Mouse (Mus musculus): ENCODE results near the gene Trio.

Gene Trio

GRCm38 (mm10) chr15:27801177-27801576 lies 224.5 kb downstream of the Trio start:
- peak; percentile 75 for DNase-seq (ENCODE audit: low read depth, low spot score)

GRCm38 (mm10) chr15:27797480-27798155 lies 228.0 kb downstream of the Trio start:
- peak; percentile 81 for DNase-seq (ENCODE audit: low read depth, low spot score)

DNA sequence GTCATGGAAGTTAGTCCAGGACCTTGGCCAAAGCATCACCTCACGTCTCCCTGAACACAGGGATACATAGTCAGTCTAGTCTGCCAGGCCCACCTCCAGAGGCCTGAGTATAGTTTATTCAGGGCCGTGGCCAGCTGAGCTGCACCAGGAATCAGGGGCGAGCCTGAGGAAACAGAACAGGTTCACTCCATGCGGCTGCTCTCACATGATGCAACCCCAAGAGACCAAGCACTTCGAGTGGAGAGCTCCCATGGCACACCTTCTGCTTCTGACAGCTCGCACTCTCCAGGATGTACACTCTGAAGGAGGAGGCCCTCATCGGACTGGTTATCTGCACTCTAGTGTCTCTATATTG lies 228.8 kb downstream of the Trio start:
- no peak for DNase-seq (ENCODE audit: low read depth, low spot score)

- DNase-seq (ENCODE audit: low read depth, low spot score), result no peak
Observed at GRCm38 (mm10) chr15:27795942-27796867, 229.4 kb downstream of the Trio start.

- DNase-seq (ENCODE audit: low read depth, low spot score), result no peak
Observed at GRCm38 (mm10) chr15:27793284-27793683, 232.4 kb downstream of the Trio start.

DNA sequence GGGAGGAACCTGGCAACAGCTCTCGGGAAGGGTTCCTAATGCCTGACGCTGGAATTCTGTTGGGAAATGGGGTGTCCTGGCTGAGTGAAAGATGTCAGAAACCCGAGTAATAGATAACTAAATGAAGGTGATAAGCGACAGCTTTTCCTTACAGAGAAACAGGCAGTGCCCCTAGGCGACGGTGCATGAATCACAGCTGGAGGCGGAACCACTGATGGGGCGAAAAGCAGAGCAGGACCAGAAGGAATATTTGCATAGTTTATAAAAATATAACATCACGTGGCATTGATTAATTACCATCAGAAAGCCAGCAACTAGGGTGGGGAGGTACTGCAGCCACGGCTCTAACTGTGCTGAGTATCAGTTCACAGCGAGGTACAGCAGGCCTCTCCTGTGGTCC lies 233.2 kb downstream of the Trio start:
- DNase-seq (ENCODE audit: low read depth, low spot score), result peak; percentile 79

DNA sequence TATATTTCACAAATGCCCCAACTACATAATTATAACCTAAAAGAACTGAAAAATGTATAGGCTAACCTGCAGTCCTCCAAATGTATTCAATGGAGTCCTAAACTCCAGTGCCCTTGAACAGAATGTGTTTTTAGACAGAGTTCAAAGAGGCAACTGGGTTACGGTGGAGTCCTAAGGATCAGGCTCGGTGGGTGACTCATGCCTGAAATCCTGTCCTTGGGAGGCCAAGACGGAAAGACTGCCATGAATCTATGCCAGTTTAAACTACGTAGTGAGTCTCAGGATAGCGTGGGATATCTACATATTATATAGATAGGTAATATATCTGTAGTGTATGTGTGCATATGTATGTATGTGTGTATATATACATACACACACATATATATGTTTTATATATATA lies 234.5 kb downstream of the Trio start:
- DNase-seq (ENCODE audit: low read depth, low spot score), result no peak

DNA sequence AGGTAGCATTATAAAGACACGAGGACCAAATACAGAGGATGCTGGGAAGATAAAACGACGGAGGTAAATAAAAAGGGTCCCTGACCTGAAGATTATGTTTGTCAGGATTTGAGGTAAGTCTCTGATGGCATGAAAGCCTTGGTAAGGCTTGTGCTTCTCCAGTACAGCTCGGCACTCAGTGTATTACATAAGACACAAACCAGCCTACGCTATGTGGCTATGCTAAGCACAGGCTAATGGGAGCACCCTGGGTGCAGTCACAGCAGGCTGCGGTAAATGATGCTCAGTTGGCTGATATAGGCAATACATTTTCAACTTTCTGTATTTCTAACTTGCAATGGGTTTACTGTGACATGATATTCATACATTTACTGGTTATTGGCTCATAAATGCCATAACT lies 234.9 kb downstream of the Trio start:
- DNase-seq (ENCODE audit: low read depth, low spot score), result peak; percentile 90

- DNase-seq (ENCODE audit: low read depth, low spot score), result no peak
Observed at GRCm38 (mm10) chr15:27789325-27789724, 236.3 kb downstream of the Trio start.

DNA sequence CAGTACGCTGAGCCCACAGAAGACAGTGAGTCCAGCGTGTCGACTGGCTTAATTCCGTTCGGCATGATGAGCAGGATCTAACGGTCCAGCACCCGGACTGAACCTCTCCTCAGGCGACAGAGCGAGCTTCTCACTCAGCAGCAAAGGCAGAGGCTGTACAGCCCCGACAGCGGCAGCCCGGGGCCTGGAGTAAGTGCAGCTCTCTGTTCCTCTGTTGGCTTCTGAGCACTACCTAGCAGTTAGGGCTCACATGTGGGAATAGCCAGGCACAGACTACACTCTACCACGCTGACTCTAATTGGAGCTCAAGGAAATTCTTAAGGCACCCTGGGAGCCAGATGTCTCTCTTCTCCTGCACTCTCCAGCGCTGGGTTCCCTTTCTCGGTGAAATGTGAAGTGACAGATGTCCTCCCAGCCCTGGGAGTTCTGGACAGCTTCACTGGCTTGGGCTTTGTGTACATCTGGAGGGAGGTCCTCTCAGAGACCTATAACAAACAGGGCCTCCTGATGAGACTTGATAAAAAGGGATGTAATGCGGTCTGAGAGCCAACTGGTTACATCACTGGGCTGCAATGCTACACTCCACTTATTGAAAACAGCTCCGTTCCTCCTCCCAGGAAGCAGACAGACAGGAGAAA lies 237.4 kb downstream of the Trio start:
- peak; percentile 81 for DNase-seq (ENCODE audit: low read depth, low spot score)

- peak; percentile 67 for DNase-seq (ENCODE audit: low read depth, low spot score)
Observed at GRCm38 (mm10) chr15:27787151-27787550, 238.5 kb downstream of the Trio start.

DNA sequence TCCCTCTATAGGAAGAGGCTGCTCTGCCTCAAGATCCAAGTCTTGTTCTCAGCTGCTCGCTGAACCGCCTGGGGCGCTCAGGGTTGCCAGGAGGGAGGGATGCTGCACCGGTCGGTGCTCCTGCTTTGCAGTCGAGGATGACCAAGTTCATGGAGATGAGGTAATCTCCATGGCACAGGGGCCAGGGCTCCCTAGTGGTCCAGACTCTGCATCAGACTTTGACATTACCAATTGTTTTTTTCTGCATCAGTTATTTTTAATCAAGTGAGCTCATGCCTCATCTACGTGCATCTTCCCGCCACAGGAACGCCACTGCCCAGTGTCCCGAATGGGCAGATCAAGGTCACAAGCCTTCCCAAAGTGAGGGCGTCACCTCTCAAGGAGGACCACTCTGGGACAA lies 239.2 kb downstream of the Trio start:
- DNase-seq (ENCODE audit: low read depth, low spot score), result no peak

GRCm38 (mm10) chr15:27785280-27786001 lies 240.2 kb downstream of the Trio start:
- DNase-seq (ENCODE audit: low read depth, low spot score), result peak; percentile 72

GRCm38 (mm10) chr15:27784126-27784563 lies 241.5 kb downstream of the Trio start:
- DNase-seq (ENCODE audit: low read depth, low spot score), result no peak

- peak; percentile 66 for DNase-seq (ENCODE audit: low read depth, low spot score)
Observed at GRCm38 (mm10) chr15:27783541-27784125, 242.0 kb downstream of the Trio start.

GRCm38 (mm10) chr15:27783092-27783491 lies 242.6 kb downstream of the Trio start:
- no peak for DNase-seq (ENCODE audit: low read depth, low spot score)

DNA sequence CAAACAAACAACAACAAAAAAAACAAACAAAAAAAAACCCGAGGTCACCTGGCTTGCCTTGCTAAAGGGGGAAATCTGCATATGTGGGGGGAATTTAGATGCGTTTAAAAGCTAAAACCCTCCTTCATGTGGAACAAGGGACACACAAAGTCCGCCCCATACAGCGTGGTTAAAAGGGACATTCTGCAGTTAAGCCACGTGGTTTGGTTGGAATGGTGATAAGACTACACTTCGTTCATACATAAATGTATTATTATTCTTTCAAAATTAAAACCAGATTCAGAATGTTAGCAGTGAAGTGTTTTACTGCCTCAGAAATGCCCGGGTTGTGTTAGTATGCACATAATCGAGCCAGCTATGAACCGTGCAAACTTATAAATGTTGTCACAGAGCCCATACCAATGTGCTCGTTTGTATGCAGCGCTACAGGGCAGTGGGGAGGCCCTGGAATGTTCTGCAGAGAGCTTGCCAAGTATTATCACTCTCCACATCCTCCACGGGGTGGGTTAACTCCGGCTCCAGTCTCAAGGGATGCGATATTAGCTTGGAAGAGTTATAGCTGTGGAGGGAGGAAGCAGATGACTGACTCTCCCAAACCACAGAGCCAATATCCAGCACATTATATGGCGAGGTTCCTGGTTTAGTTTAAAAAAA lies 243.1 kb downstream of the Trio start:
- no peak for DNase-seq (ENCODE audit: low read depth, low spot score)

DNA sequence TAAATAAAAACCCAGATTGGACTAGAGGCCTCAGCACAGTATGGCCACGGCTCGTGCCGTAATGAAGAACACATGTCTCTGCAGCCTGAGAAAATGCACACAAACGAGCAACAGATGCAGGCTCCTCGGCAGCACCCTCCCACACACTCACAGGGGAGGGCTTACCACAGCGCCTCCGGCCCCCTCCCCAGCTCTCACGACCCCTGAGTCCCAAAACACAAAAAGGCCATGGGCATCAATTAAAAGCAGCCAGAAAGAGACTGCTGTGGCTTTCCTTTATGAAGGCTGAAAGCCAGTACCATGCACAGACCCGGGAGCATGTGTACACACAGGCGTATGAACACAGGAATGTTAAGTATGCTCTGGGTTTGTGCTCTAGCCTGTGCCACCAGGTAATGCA lies 245.8 kb downstream of the Trio start:
- no peak for DNase-seq (ENCODE audit: low read depth, low spot score)

GRCm38 (mm10) chr15:27779398-27779797 lies 246.2 kb downstream of the Trio start:
- DNase-seq (ENCODE audit: low read depth, low spot score), result no peak

DNA sequence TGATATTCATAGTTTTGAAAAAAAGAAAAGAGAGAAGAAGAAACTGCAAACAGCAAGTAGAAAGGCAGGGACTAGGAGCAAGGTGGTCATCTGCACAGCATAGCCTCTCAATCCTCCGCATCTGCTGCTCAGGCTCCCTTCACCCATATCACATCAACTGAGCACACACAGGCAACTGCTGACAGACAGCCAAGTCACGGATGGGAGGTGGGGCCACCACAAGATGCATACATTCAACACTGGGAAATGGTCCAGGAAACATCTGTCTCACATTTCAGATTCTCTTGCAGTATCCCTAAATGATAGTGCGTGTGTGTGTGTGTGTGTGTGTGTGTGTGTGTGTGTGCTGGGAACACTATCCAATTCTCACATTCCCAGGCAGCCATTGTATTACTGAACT lies 247.4 kb downstream of the Trio start:
- DNase-seq (ENCODE audit: low read depth, low spot score), result peak; percentile 75

All from brain, adult 2 months (tissue).